Mouse (Mus musculus) liver, adult 2 months (tissue): ENCODE data around the gene Il10rb. TPM values are rescaled to one million over a fixed set of nuclear protein-coding genes. Genes with fewer than 3 reads are reported as not detected.
A peak's percentile ranks its signal among the peaks of the same experiment; 100 is the strongest.

ENCODE experiments used
- DNase-seq: peaks from one replicate; pipeline ENCODE4 v3.0.0-alpha.2; 2011; ENCODE audit warnings: low read depth, low spot score; ENCODE audit errors: extremely low read depth
- H3K27ac ChIP-seq: fragments of 200-500 bp; replicated peaks from 2 replicates; pipeline ENCODE4 v1.5.1; 2012; ENCODE audit warnings: low read depth, mild to moderate bottlenecking, control low read depth, inconsistent platforms, low read length; ENCODE audit not compliant: insufficient read depth
- H3K27me3 ChIP-seq: fragments of 200-500 bp; 2 replicates; pipeline ENCODE4 v1.6.1; 2012; ENCODE audit warnings: mild to moderate bottlenecking, moderate library complexity, low read length, inconsistent platforms; ENCODE audit not compliant: control insufficient read depth, insufficient read depth
- H3K36me3 ChIP-seq: fragments of 200-500 bp; 2 replicates; pipeline ENCODE4 v1.6.1; 2012; ENCODE audit warnings: low read length, inconsistent platforms; ENCODE audit not compliant: control insufficient read depth, insufficient read depth
- H3K4me1 ChIP-seq: fragments of 200-500 bp; 2 replicates; pipeline ENCODE4 v1.6.1; 2011; ENCODE audit warnings: low read length; ENCODE audit not compliant: control insufficient read depth, insufficient read depth
- H3K4me3 ChIP-seq: fragments of 200-500 bp; 2 replicates; pipeline ENCODE4 v1.5.1; 2011; ENCODE audit warnings: low read depth, mild to moderate bottlenecking, control low read depth, low read length, moderate library complexity; ENCODE audit not compliant: insufficient read depth
- H3K79me2 ChIP-seq: fragments of 200-500 bp; 2 replicates; pipeline ENCODE4 v1.6.1; 2012; ENCODE audit warnings: inconsistent platforms, mild to moderate bottlenecking, low read length, moderate library complexity; ENCODE audit not compliant: control insufficient read depth, insufficient read depth
- H3K9ac ChIP-seq: fragments of 200-500 bp; 2 replicates; pipeline ENCODE4 v1.6.1; 2012; ENCODE audit warnings: low read depth, mild to moderate bottlenecking, control low read depth, inconsistent platforms, low read length
- CTCF ChIP-seq: fragments of 200-500 bp; IDR thresholded peaks from 2 replicates; pipeline ENCODE4 v1.5.1; 2011; ENCODE audit warnings: low read depth, low read length, control low read depth
- POLR2A ChIP-seq: fragments of 200-500 bp; IDR thresholded peaks from 2 replicates; pipeline ENCODE4 v1.6.1; 2011; ENCODE audit warnings: low read length, control low read depth; ENCODE audit not compliant: insufficient read depth; ENCODE audit errors: extremely low read depth
- WGBS: fragments of 180-500 bp; shearing (Covaris S2); methylation state at CpG from one replicate; pipeline ENCODE4 v1.1.7; 2018; 5-methylcytosine and 5-hydroxymethylcytosine counted together
- polyA plus RNA-seq: library from polyadenylated mRNA; depleted of rRNA; stranded (reverse); fragments of >200 nt; gene quantifications from 2 replicates; pipeline ENCODE4 v1.2.3, GENCODE M21; 2012
- total RNA-seq: library from RNA; depleted of rRNA; stranded (reverse); fragments of >200 nt; gene quantifications from 2 replicates; pipeline ENCODE4 v1.2.3, GENCODE M21; 2014

The Il10rb gene
- total and polyA plus RNA-seq, 2 experiments, result 5.1 to 7.3 TPM

DNA sequence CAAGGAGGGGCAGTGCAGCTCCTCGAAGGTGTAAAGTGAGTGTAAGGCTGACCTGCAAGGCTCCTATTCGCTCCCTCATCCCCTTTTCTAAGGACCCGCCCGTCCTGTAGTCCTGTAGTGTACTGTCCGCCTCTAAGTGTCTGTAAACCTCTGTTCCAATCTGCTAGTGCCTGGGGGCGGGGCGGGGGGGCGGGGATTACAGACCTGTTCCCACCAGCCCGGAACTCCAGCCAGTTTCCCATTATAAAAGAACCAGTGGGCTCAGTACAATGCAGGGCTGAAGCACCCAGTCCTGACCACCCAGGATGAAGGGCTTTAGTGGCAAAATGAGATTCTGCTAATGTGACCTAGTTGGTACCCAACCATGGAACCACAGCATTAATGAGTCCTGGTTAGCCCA, 27.0 kb upstream of the Il10rb start:
- WGBS, result 16% methylated on average over 9 of the region's 9 CpGs
- Histone ChIP-seq H3K4me3 (peak overlapping the region; percentile 27; the same call in 1 of the 2 replicates), H3K27me3 (no peaks in the 10 kb centered on the region), H3K4me1 (peaks cover 39% of the 10 kb centered on the region), H3K27ac (peak overlapping the region; percentile 68), H3K36me3 (no peaks in the 10 kb centered on the region; the same call in 1 of the 2 replicates), H3K9ac (peak overlapping the region; percentile 21), H3K79me2 (peaks cover 57% of the 10 kb centered on the region)
- DNase-seq, result no peak
- TF ChIP-seq POLR2A, result no peak

DNA sequence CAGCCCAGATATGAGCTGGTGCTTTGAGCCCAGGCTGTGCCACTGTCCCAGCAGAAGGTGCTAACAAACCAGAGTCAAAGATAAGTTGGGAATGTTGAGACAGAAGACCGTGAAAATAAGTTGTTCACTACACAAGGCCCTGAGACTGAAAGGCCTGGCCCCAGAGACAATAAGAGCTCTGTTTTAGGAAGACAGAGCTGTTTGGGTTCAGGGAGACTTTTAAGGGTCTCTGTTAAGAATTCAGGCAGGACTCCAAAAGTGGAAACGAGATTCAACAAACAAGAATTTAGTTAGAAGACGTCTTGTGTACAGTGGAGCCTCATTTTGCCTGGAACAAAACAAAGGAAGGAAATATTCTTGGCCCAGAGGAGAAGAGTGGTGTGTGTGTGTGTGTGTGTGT, 26.6 kb upstream of the Il10rb start:
- TF ChIP-seq CTCF, result no peak
- TF ChIP-seq POLR2A, result no peak
- Histone ChIP-seq H3K9ac (no peak overlapping the region; the same call in 1 of the 2 replicates), H3K36me3 (peaks cover 2% of the 10 kb centered on the region; the same call in 1 of the 2 replicates), H3K79me2 (peaks cover 57% of the 10 kb centered on the region), H3K4me1 (peaks cover 37% of the 10 kb centered on the region), H3K27ac (peak overlapping the region; percentile 68), H3K27me3 (no peaks in the 10 kb centered on the region), H3K4me3 (no peak overlapping the region)
- WGBS, result 72% methylated on average over 3 of the region's 3 CpGs
- no peak for DNase-seq

DNA sequence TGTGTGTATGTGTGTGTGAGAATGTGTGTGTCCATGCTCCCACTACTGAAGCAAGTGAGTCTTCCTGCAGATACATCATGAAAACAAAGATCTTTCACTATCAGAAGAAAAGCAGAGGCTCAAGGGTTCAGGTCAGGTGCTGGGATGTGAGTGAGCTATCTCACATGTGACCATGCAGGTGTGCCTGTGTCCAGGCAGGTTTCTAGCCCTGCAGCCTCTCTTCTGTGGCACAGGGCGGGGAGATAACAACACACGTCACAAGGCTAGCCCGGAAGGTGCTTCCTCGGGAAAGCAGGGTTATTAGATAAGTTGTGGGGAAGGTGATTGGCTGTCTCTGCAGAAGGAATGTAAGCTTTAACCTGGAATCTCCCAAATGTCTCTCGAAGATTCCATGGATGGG, 25.8 kb upstream of the Il10rb start:
- Histone ChIP-seq H3K27ac (peak overlapping the region; percentile 74), H3K27me3 (no peaks in the 10 kb centered on the region), H3K79me2 (peaks cover 52% of the 10 kb centered on the region), H3K9ac (no peak overlapping the region; the same call in none of the 2 replicates), H3K4me3 (no peak overlapping the region), H3K36me3 (peaks cover 8% of the 10 kb centered on the region; the same call in 1 of the 2 replicates), H3K4me1 (peaks cover 37% of the 10 kb centered on the region)
- TF ChIP-seq POLR2A (no peak), CTCF (no peak)
- 64% methylated on average over 5 of the region's 5 CpGs for WGBS
- no peak for DNase-seq

DNA sequence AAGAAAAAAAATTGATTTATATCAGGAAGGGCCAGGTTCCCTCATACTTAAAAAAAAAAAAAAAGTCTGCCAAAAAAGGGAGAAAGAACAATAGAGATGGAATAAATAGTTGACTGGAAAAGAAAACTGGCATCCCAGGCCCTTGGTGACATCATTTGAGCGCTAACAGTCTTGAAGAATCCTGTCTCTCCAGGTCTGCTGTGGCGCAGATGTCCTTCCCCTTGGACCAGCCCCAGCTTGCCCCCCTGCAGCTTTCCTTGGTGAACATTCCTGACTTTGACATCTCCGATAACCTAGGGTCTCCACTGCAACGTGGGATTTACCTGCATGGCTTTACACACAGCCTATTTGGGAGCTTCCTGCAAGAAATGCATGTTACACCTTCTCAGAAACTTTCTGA, 24.4 kb upstream of the Il10rb start:
- peaks cover 37% of the 10 kb centered on the region for H3K4me1 ChIP-seq
- H3K27ac ChIP-seq, result 0 out of 2 replicates have a peak overlapping the region, but pooled peaks have one; percentile 7
- TF ChIP-seq CTCF (no peak), POLR2A (no peak)

DNA sequence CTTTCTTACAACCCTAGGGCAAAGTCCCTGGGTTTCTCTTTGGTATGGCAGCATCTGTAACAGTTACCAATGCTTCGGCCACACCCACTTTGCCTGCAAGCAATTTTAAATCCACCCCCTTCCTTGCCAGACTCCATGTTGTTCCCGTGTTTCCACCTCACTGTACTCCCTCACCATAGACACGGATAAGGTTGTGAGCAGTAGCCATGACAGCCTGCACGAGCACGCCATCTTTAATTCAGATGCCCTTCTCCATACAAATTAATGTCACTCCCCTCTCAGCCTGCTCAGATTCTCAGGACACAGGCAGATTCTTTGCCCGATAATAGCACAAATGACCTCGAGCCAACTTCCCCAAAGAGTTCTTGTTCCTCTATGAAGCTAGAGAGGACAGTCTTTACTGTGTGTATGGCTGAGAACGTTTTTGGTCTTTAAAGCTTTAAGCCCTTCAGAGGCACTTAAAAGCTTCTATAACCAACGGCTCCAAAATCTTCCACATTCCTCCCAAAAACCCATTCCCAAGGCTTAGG, 23.6 kb upstream of the Il10rb start:
- no peaks in the 10 kb centered on the region for H3K27me3 ChIP-seq
- WGBS, result 82% methylated on average over 9 of the region's 9 CpGs
- H3K79me2 ChIP-seq, result peaks cover 34% of the 10 kb centered on the region
- DNase-seq, result peak; percentile 36
- TF ChIP-seq POLR2A, result no peak
- TF ChIP-seq CTCF, result no peak
- H3K36me3 ChIP-seq, result peaks cover 11% of the 10 kb centered on the region
- H3K9ac ChIP-seq, result no peak overlapping the region
- peaks cover 44% of the 10 kb centered on the region for H3K4me1 ChIP-seq
- H3K27ac ChIP-seq, result 0 out of 2 replicates have a peak overlapping the region, but pooled peaks have one; percentile 20
- no peak overlapping the region for H3K4me3 ChIP-seq

More for the DNA sequence above, 24.4 kb upstream of the Il10rb start:
- 86% methylated on average over 4 of the region's 4 CpGs for WGBS
- no peak for DNase-seq
- peaks cover 8% of the 10 kb centered on the region; the same call in 1 of the 2 replicates for H3K36me3 ChIP-seq
- no peak overlapping the region for H3K9ac ChIP-seq
- peaks cover 37% of the 10 kb centered on the region for H3K79me2 ChIP-seq
- H3K4me3 ChIP-seq, result no peak overlapping the region
- H3K27me3 ChIP-seq, result no peaks in the 10 kb centered on the region

DNA sequence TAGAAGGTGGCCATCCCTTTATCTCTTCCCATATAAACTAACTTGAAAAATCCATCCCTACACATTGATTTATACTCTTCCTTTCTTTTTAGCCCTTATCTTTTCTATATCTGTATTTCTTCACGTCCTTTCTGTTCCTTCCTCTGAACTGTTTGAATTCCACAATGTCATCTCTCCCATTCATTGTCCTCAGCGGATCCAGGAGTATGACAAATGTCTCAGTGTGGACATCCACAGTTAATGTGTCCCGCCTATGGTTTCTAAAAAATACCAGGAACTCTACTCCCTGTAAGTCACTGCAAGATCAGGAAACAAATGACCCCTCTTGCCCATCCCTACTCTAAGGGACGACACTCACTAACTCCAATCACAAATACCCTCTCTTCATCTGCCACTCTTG, 21.7 kb upstream of the Il10rb start:
- WGBS, result 73% methylated on average over 4 of the region's 4 CpGs
- Histone ChIP-seq H3K9ac (no peak overlapping the region), H3K79me2 (peaks cover 24% of the 10 kb centered on the region), H3K36me3 (peaks cover 24% of the 10 kb centered on the region), H3K4me1 (peaks cover 33% of the 10 kb centered on the region), H3K27ac (no peak overlapping the region), H3K4me3 (no peak overlapping the region), H3K27me3 (no peaks in the 10 kb centered on the region)
- no peak for DNase-seq
- TF ChIP-seq POLR2A (no peak), CTCF (no peak)
